Mouse (Mus musculus) CH12.LX (cell line): ENCODE results near the gene Pmepa1. TPM values are rescaled to one million over a fixed set of nuclear protein-coding genes. Genes with fewer than 3 reads are reported as not detected.

Experiments
- DNase-seq: peaks from one replicate; pipeline ENCODE4 v3.0.0-alpha.2; 2013; ENCODE audit errors: extremely low read depth
- H3K27ac ChIP-seq: 2 replicates; pipeline ENCODE4 v1.5.1; 2012; ENCODE audit warnings: low read depth, mild to moderate bottlenecking, control low read depth, moderate library complexity; ENCODE audit not compliant: insufficient read depth
- H3K27me3 ChIP-seq: replicated peaks from 2 replicates; pipeline ENCODE3; 2012; ENCODE audit warnings: inconsistent platforms
- H3K36me3 ChIP-seq, 2 experiments: replicated peaks in 1 of 2; 2 replicates each; pipeline versions ENCODE3 to v1.6.1; 2012; ENCODE audit warnings: inconsistent platforms in 1 of 2, low read length in 1 of 2, mild to moderate bottlenecking in 1 of 2, mixed read lengths in 1 of 2, moderate library complexity in 1 of 2; ENCODE audit not compliant: control insufficient read depth in 1 of 2, insufficient read depth in 1 of 2
- H3K4me1 ChIP-seq, 2 experiments: 2 replicates each; pipeline ENCODE4 v1.6.1; 2012; ENCODE audit warnings: inconsistent platforms in 1 of 2, moderate library complexity in 1 of 2; ENCODE audit not compliant: insufficient read depth in 2 of 2, control insufficient read depth in 1 of 2
- H3K4me2 ChIP-seq: 2 replicates; pipeline ENCODE4 v1.6.1; 2012; ENCODE audit warnings: low read depth, mild to moderate bottlenecking, control low read depth; ENCODE audit not compliant: poor library complexity, insufficient read depth, severe bottlenecking
- H3K4me3 ChIP-seq, 3 experiments: fragments of 150-350 bp in 1 of 3; sonication (generic) in 1 of 3; replicated peaks in 1 of 3; 2 replicates each; pipeline versions ENCODE3 to v1.5.1; 2011 to 2012; ENCODE audit warnings: low read depth in 2 of 3, low read length in 2 of 3, mild to moderate bottlenecking in 2 of 3, moderate library complexity in 2 of 3, control low read depth in 1 of 3, improper control_type of control experiment in 1 of 3, inconsistent platforms in 1 of 3, mixed read lengths in 1 of 3; ENCODE audit not compliant: poor library complexity in 1 of 3
- H3K79me2 ChIP-seq: replicated peaks from 2 replicates; pipeline ENCODE4 v1.6.1; 2012; ENCODE audit warnings: mild to moderate bottlenecking, moderate library complexity; ENCODE audit not compliant: control insufficient read depth, poor library complexity, insufficient read depth, severe bottlenecking; ENCODE audit errors: extremely low read depth
- H3K9ac ChIP-seq: 2 replicates; pipeline ENCODE4 v1.6.1; 2012; ENCODE audit warnings: low read depth, mild to moderate bottlenecking, control low read depth, moderate library complexity; ENCODE audit not compliant: insufficient read depth
- H3K9me3 ChIP-seq: replicated peaks from 2 replicates; pipeline ENCODE3; 2012; ENCODE audit warnings: low read length, inconsistent platforms, mixed read lengths
- BHLHE40 ChIP-seq: IDR thresholded peaks from 2 replicates; pipeline ENCODE4 v1.6.1; 2011; ENCODE audit warnings: mild to moderate bottlenecking, low read depth, low read length, improper control_type of control experiment
- CHD1 ChIP-seq: IDR thresholded peaks from 2 replicates; pipeline ENCODE4 v1.6.1; 2012; ENCODE audit warnings: low read depth, low read length, improper control_type of control experiment, inconsistent platforms
- CHD2 ChIP-seq: IDR thresholded peaks from 2 replicates; pipeline ENCODE4 v1.6.1; 2011; ENCODE audit warnings: low read length, improper control_type of control experiment
- CTCF ChIP-seq, 2 experiments: IDR thresholded peaks in 1 of 2; conservative IDR thresholded peaks in 1 of 2; 2 replicates each; pipeline ENCODE4 v1.5.1; 2011 to 2012; ENCODE audit warnings: low read depth in 2 of 2, low read length in 2 of 2, improper control_type of control experiment in 1 of 2, inconsistent platforms in 1 of 2, mild to moderate bottlenecking in 1 of 2, moderate library complexity in 1 of 2
- E2F4 ChIP-seq: IDR thresholded peaks from 2 replicates; pipeline ENCODE4 v1.6.1; 2011; ENCODE audit warnings: low read depth, low read length, improper control_type of control experiment; ENCODE audit not compliant: insufficient replicate concordance
- ELF1 ChIP-seq: IDR thresholded peaks from 2 replicates; pipeline ENCODE4 v1.6.1; 2014; ENCODE audit warnings: low read depth, mild to moderate bottlenecking, inconsistent platforms, low read length, improper control_type of control experiment
- EP300 ChIP-seq: IDR thresholded peaks from 2 replicates; pipeline ENCODE4 v1.6.1; 2011; ENCODE audit warnings: low read length, improper control_type of control experiment
- ETS1 ChIP-seq: conservative IDR thresholded peaks from 2 replicates; pipeline ENCODE4 v1.6.1; 2012; ENCODE audit warnings: low read depth, mild to moderate bottlenecking, inconsistent platforms, low read length, improper control_type of control experiment, moderate library complexity
- GABPA ChIP-seq: IDR thresholded peaks from 2 replicates; pipeline ENCODE4 v1.6.1; 2012; ENCODE audit warnings: low read depth, low read length, improper control_type of control experiment, inconsistent platforms; ENCODE audit not compliant: insufficient replicate concordance
- HCFC1 ChIP-seq: IDR thresholded peaks from 2 replicates; pipeline ENCODE4 v1.6.1; 2012; ENCODE audit warnings: low read depth, mild to moderate bottlenecking, inconsistent platforms, low read length, improper control_type of control experiment
- IRF4 ChIP-seq: IDR thresholded peaks from 2 replicates; pipeline ENCODE4 v1.6.1; 2014; ENCODE audit warnings: low read depth, mild to moderate bottlenecking, inconsistent platforms, low read length, improper control_type of control experiment
- JUND ChIP-seq: conservative IDR thresholded peaks from 2 replicates; pipeline ENCODE4 v1.6.1; 2011; ENCODE audit warnings: low read depth, low read length, improper control_type of control experiment
- KAT2A ChIP-seq: IDR thresholded peaks from 2 replicates; pipeline ENCODE4 v1.6.1; 2012; ENCODE audit warnings: low read length, improper control_type of control experiment, inconsistent platforms; ENCODE audit not compliant: insufficient replicate concordance
- MAFK ChIP-seq: IDR thresholded peaks from 2 replicates; pipeline ENCODE4 v1.6.1; 2011; ENCODE audit warnings: low read length, improper control_type of control experiment; ENCODE audit not compliant: insufficient replicate concordance
- MEF2A ChIP-seq: IDR thresholded peaks from 2 replicates; pipeline ENCODE4 v1.6.1; 2014; ENCODE audit warnings: low read depth, mild to moderate bottlenecking, inconsistent platforms, low read length, improper control_type of control experiment, borderline replicate concordance
- NELFE ChIP-seq: IDR thresholded peaks from 2 replicates; pipeline ENCODE4 v1.6.1; 2011; ENCODE audit warnings: low read depth, low read length, improper control_type of control experiment
- NRF1 ChIP-seq: IDR thresholded peaks from 2 replicates; pipeline ENCODE4 v1.6.1; 2014; ENCODE audit warnings: low read depth, mild to moderate bottlenecking, inconsistent platforms, low read length, improper control_type of control experiment, moderate library complexity
- POLR2A ChIP-seq: IDR thresholded peaks from 2 replicates; pipeline ENCODE4 v1.6.1; 2011; ENCODE audit warnings: low read depth, mild to moderate bottlenecking, improper control_type of control experiment, low read length
- POLR2AphosphoS2 ChIP-seq: IDR thresholded peaks from 2 replicates; pipeline ENCODE4 v1.6.1; 2011; ENCODE audit warnings: low read depth, low read length, improper control_type of control experiment
- RAD21 ChIP-seq: IDR thresholded peaks from 2 replicates; pipeline ENCODE4 v1.6.1; 2011; ENCODE audit warnings: low read depth, mild to moderate bottlenecking, low read length, improper control_type of control experiment, moderate library complexity
- TBP ChIP-seq: conservative IDR thresholded peaks from 2 replicates; pipeline ENCODE4 v1.6.1; 2011; ENCODE audit warnings: low read depth, low read length, improper control_type of control experiment
- UBTF ChIP-seq: IDR thresholded peaks from 2 replicates; pipeline ENCODE4 v1.6.1; 2012; ENCODE audit warnings: low read depth, mild to moderate bottlenecking, inconsistent platforms, low read length, improper control_type of control experiment, moderate library complexity
- USF2 ChIP-seq: conservative IDR thresholded peaks from 2 replicates; pipeline ENCODE4 v1.6.1; 2011; ENCODE audit warnings: low read depth, low read length, improper control_type of control experiment
- ZC3H11A ChIP-seq: IDR thresholded peaks from 2 replicates; pipeline ENCODE4 v1.6.1; 2012; ENCODE audit warnings: low read depth, mild to moderate bottlenecking, inconsistent platforms, low read length, improper control_type of control experiment
- ZKSCAN1 ChIP-seq: IDR thresholded peaks from 2 replicates; pipeline ENCODE4 v1.6.1; 2012; ENCODE audit warnings: low read depth, inconsistent platforms, low read length, improper control_type of control experiment, borderline replicate concordance
- ZMIZ1 ChIP-seq: IDR thresholded peaks from 2 replicates; pipeline ENCODE4 v1.6.1; 2012; ENCODE audit warnings: low read depth, mild to moderate bottlenecking, inconsistent platforms, low read length, improper control_type of control experiment
- ZNF384 ChIP-seq: IDR thresholded peaks from 2 replicates; pipeline ENCODE4 v1.6.1; 2012; ENCODE audit warnings: low read depth, low read length, improper control_type of control experiment, inconsistent platforms
- dilution Hi-C: fragments of 300-500 bp; cut with MboI; formaldehyde crosslinking; loops from 2 replicates; pipeline ENCODE4 v1.14.3; 2020; ENCODE audit warnings: low sequenced_read_pairs; ENCODE audit not compliant: extremely low pct_unique_long_range_greater_than_20kb, extremely low pct_ligation_motif_present
- in situ Hi-C: fragments of 300-500 bp; cut with MboI; formaldehyde crosslinking; loops from 3 replicates; pipeline ENCODE4 v1.14.3; 2019; ENCODE audit warnings: low sequenced_read_pairs, low pct_ligation_motif_present, low pct_unique_long_range_greater_than_20kb, mixed read lengths
- polyA plus RNA-seq: library from polyadenylated mRNA; unstranded; fragments of >175 nt; gene quantifications from 2 replicates; pipeline ENCODE4 v1.2.1, GENCODE M21; 2012; ENCODE audit warnings: low read depth; ENCODE audit not compliant: insufficient read length
- total RNA-seq, 2 experiments: library from RNA; depleted of rRNA; stranded (reverse); fragments of 300-350 nt in 1 of 2; fragments of >200 nt in 1 of 2; gene quantifications; 2 replicates each; pipeline ENCODE4 v1.2.3; 2012 to 2014

Gene Pmepa1
- total and polyA plus RNA-seq, 3 experiments = 1.6 to 11.8 (median 9.9) TPM

DNA sequence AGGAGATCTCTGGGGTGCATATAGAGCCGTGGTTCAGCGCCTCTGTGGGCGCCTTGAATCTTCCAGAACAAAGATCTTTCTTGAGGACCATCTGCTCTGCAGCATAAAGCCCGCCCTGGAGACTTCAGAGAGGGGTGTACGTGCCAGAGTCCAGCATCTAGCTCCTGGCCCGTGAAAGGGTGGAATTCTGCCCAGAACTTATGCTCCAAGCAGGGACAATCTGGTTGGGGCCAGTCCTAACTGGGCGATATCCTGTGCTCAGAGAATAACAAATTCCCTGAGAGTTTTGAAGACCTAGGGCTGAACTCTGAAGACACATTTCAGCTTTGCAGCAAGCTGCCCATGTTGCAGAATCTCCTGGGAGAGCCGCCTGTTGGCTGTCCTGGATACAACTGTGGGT lies 98.4 kb downstream of the Pmepa1 start:
- Histone ChIP-seq H3K27ac (no peak overlapping the region), H3K36me3 (no peaks in the 10 kb centered on the region), H3K4me1 (peaks cover 12 to 33% of the 10 kb centered on the region in 2 experiments), H3K9me3 (peaks cover 9% of the 10 kb centered on the region), H3K9ac (no peak overlapping the region), H3K27me3 (peaks cover 63% of the 10 kb centered on the region), H3K4me3 (no peak overlapping the region), H3K79me2 (no peaks in the 10 kb centered on the region), H3K4me2 (no peak overlapping the region)
- DNase-seq = no peak
- TF ChIP-seq ELF1 (no peak), IRF4 (no peak), MEF2A (no peak), CHD2 (no peak), CTCF (conservative IDR thresholded peaks at IDR 0.05 in 1 of 2, IDR thresholded peaks at IDR 0.05 in 1 of 2; ENCODE audit: low read depth in 2 of 2, low read length in 2 of 2) (no peak), NELFE (no peak), CHD1 (no peak), RAD21 (no peak), MAFK (no peak), USF2 (no peak), BHLHE40 (no peak), TBP (no peak), HCFC1 (no peak), GABPA (no peak), UBTF (no peak), ETS1 (no peak), POLR2AphosphoS2 (no peak), ZNF384 (no peak), ZC3H11A (no peak)
- dilution Hi-C loops (no loop called here), in situ Hi-C loops (loop anchor here (5.0 to 25.0 kb wide), 2 partner anchors 341 to 374 kb away; no protein-coding TSS in a partner anchor)

DNA sequence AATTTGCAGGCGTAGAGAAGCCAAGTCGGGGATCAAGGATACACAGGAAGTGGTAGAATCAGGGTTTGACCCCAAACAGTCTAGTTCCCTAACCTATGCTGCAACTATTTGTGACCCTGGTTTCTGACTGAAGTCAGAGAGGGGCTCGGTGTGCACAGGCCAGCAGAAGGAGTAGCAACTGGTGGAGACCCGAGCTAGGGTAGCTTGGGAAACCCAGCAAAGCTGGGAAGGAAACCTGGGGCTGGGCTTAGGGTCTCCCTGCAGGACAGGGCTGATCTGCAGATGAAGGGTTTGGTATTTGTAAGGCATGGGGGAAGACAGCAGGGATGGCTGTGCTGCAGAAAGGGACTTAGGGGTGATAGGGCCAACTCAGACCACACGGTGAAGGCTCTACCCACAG lies 98.9 kb downstream of the Pmepa1 start:
- Histone ChIP-seq H3K4me2 (no peak overlapping the region), H3K9ac (no peak overlapping the region), H3K27me3 (peaks cover 59% of the 10 kb centered on the region), H3K4me3 (no peak overlapping the region), H3K36me3 (no peaks in the 10 kb centered on the region), H3K9me3 (peaks cover 9% of the 10 kb centered on the region), H3K79me2 (no peaks in the 10 kb centered on the region), H3K4me1 (peaks cover 17 to 38% of the 10 kb centered on the region in 2 experiments), H3K27ac (no peak overlapping the region)
- DNase-seq = no peak
- dilution Hi-C loops (no loop called here), in situ Hi-C loops (loop anchor here (5.0 to 25.0 kb wide), 2 partner anchors 340 to 375 kb away; no protein-coding TSS in a partner anchor)
- no peak for TF ChIP-seq E2F4
- TF ChIP-seq ZNF384 = no peak
- no peak for TF ChIP-seq CTCF (conservative IDR thresholded peaks at IDR 0.05 in 1 of 2, IDR thresholded peaks at IDR 0.05 in 1 of 2; ENCODE audit: low read depth in 2 of 2, low read length in 2 of 2)
- no peak for TF ChIP-seq ZKSCAN1
- no peak for TF ChIP-seq EP300
- no peak for TF ChIP-seq NRF1
- TF ChIP-seq ELF1 = no peak
- no peak for TF ChIP-seq KAT2A
- no peak for TF ChIP-seq JUND
- TF ChIP-seq POLR2A = no peak
- no peak for TF ChIP-seq TBP
- no peak for TF ChIP-seq ZMIZ1
- TF ChIP-seq HCFC1 = no peak
